Mouse (Mus musculus) hindbrain, embryonic 15.5 days (tissue): ENCODE results near the gene Gart. TPM values are rescaled to one million over a fixed set of nuclear protein-coding genes. Genes with fewer than 3 reads are reported as not detected.
A peak's percentile ranks its signal among the peaks of the same experiment; 100 is the strongest.

ENCODE experiments used
- ATAC-seq: fragments of 200-750 bp; cut with Nextera tagmentation; 2 replicates; pipeline ENCODE4 v1.8.0; 2017; ENCODE audit warnings: low read depth, moderate number of reproducible peaks, moderate TSS enrichment; ENCODE audit not compliant: low FRiP score
- H3K27ac ChIP-seq: fragments of 300-500 bp; sonication (generic); replicated peaks from 2 replicates; pipeline ENCODE4 v1.5.1; 2015; ENCODE audit warnings: mild to moderate bottlenecking, inconsistent platforms
- H3K27me3 ChIP-seq: fragments of 300-500 bp; sonication (generic); 2 replicates; pipeline ENCODE4 v1.6.1; 2015; ENCODE audit warnings: control low read depth, inconsistent platforms
- H3K36me3 ChIP-seq: fragments of 300-500 bp; sonication (generic); 2 replicates; pipeline ENCODE4 v1.6.1; 2015; ENCODE audit warnings: control low read depth, inconsistent platforms
- H3K4me1 ChIP-seq: fragments of 300-500 bp; sonication (generic); replicated peaks from 2 replicates; pipeline ENCODE4 v1.6.1; 2015; ENCODE audit warnings: control low read depth, inconsistent platforms
- H3K4me2 ChIP-seq: fragments of 300-500 bp; sonication (generic); 2 replicates; pipeline ENCODE4 v1.6.1; 2015; ENCODE audit warnings: moderate library complexity, mild to moderate bottlenecking, inconsistent platforms
- H3K4me3 ChIP-seq: fragments of 300-500 bp; sonication (generic); 2 replicates; pipeline ENCODE4 v1.5.1; 2015; ENCODE audit warnings: mild to moderate bottlenecking, inconsistent platforms
- H3K9ac ChIP-seq: fragments of 300-500 bp; sonication (generic); 2 replicates; pipeline ENCODE4 v1.6.1; 2015; ENCODE audit warnings: inconsistent platforms
- H3K9me3 ChIP-seq: fragments of 300-500 bp; sonication (generic); 2 replicates; pipeline ENCODE4 v1.6.1; 2016; ENCODE audit warnings: control low read depth, inconsistent platforms
- WGBS: fragments of 180-500 bp; shearing (Covaris S2); methylation state at CpG from one replicate; pipeline ENCODE4 v1.1.7; 2015; 5-methylcytosine and 5-hydroxymethylcytosine counted together
- polyA plus RNA-seq: library from polyadenylated mRNA; unstranded; fragments of >200 nt; fragmentation: Nextera tagmentation; extraction: Ambion mirVana; gene quantifications from 2 replicates; pipeline ENCODE4 v1.2.1, GENCODE M21; 2015

Gene Gart
- polyA plus RNA-seq, 1 experiment from 2014 or later: 59.1 TPM

GRCm38 (mm10) chr16:91599242-91599641 is 47.5 kb downstream of the Gart start:
- no peaks in the 10 kb centered on the region for H3K36me3 ChIP-seq
- peaks cover 5% of the 10 kb centered on the region; the same call in 1 of the 2 replicates for H3K27me3 ChIP-seq
- no peak overlapping the region for H3K4me3 ChIP-seq
- no peak overlapping the region for H3K9ac ChIP-seq
- H3K4me2 ChIP-seq: no peak overlapping the region
- no peaks in the 10 kb centered on the region for H3K9me3 ChIP-seq
- ATAC-seq: no peak
- peaks cover 23% of the 10 kb centered on the region for H3K4me1 ChIP-seq
- H3K27ac ChIP-seq: no peak overlapping the region

GRCm38 (mm10) chr16:91597672-91598010 is 49.1 kb downstream of the Gart start, which contains the start of gene Tmem50b:
TSS of gene Tmem50b (minus strand) at chr16:91597800.
- Histone ChIP-seq H3K36me3 (no peaks in the 10 kb centered on the region), H3K27me3 (peaks cover 5% of the 10 kb centered on the region; the same call in 1 of the 2 replicates)

GRCm38 (mm10) chr16:91596779-91597671 is 49.7 kb downstream of the Gart start:
- WGBS: under 1% methylated on average over 71 of the region's 75 CpGs
- H3K27me3 ChIP-seq: peaks cover 5% of the 10 kb centered on the region; the same call in 1 of the 2 replicates
- H3K4me3 ChIP-seq: peak overlapping the region; percentile 72
- H3K9me3 ChIP-seq: no peaks in the 10 kb centered on the region
- peak overlapping the region; percentile 93 for H3K4me2 ChIP-seq
- peak overlapping the region; percentile 82 for H3K27ac ChIP-seq
- H3K36me3 ChIP-seq: no peaks in the 10 kb centered on the region
- H3K9ac ChIP-seq: peak overlapping the region; percentile 86
- H3K4me1 ChIP-seq: peaks cover 23% of the 10 kb centered on the region
- no peak; the same call in 1 of the 2 replicates for ATAC-seq

More at GRCm38 (mm10) chr16:91597672-91598010, 49.1 kb downstream of the Gart start, which contains the start of gene Tmem50b:
- no peaks in the 10 kb centered on the region for H3K9me3 ChIP-seq
- WGBS: under 1% methylated on average over 33 of the region's 34 CpGs
- peak within 1 kb of the TSS; percentile 72 for H3K4me3 ChIP-seq
- peak within 1 kb of the TSS; percentile 93 for H3K4me2 ChIP-seq
- H3K27ac ChIP-seq: peak within 1 kb of the TSS; percentile 82
- peaks cover 23% of the 10 kb centered on the region for H3K4me1 ChIP-seq
- H3K9ac ChIP-seq: peak within 1 kb of the TSS; percentile 86
- peak; percentile 99 for ATAC-seq

GRCm38 (mm10) chr16:91596397-91596778 is 50.4 kb downstream of the Gart start:
- WGBS: 18% methylated on average over 9 of the region's 9 CpGs
- no peak for ATAC-seq
- no peaks in the 10 kb centered on the region for H3K9me3 ChIP-seq

GRCm38 (mm10) chr16:91595076-91595475 is 51.7 kb downstream of the Gart start:
- WGBS: 62% methylated on average over 6 of the region's 6 CpGs
- no peak overlapping the region for H3K4me2 ChIP-seq
- no peak overlapping the region for H3K9ac ChIP-seq
- H3K27ac ChIP-seq: no peak overlapping the region
- peaks cover 23% of the 10 kb centered on the region for H3K4me1 ChIP-seq
- no peaks in the 10 kb centered on the region for H3K9me3 ChIP-seq
- H3K36me3 ChIP-seq: no peaks in the 10 kb centered on the region
- no peak for ATAC-seq
- peaks cover 5% of the 10 kb centered on the region; the same call in 1 of the 2 replicates for H3K27me3 ChIP-seq
- H3K4me3 ChIP-seq: no peak overlapping the region

More at GRCm38 (mm10) chr16:91596397-91596778, 50.4 kb downstream of the Gart start:
- Histone ChIP-seq H3K9ac (peak overlapping the region; percentile 86), H3K4me2 (peak overlapping the region; percentile 93), H3K27me3 (peaks cover 5% of the 10 kb centered on the region; the same call in 1 of the 2 replicates), H3K4me1 (peaks cover 23% of the 10 kb centered on the region), H3K36me3 (no peaks in the 10 kb centered on the region), H3K4me3 (peak overlapping the region; percentile 72), H3K27ac (0 out of 2 replicates have a peak overlapping the region, but pooled peaks have one; percentile 82)

GRCm38 (mm10) chr16:91593262-91593661 is 53.5 kb downstream of the Gart start:
- Histone ChIP-seq H3K9ac (no peak overlapping the region), H3K4me1 (peaks cover 23% of the 10 kb centered on the region), H3K27ac (no peak overlapping the region), H3K9me3 (no peaks in the 10 kb centered on the region), H3K4me2 (no peak overlapping the region), H3K27me3 (no peaks in the 10 kb centered on the region), H3K4me3 (no peak overlapping the region), H3K36me3 (no peaks in the 10 kb centered on the region)
- ATAC-seq: no peak
- WGBS: 77% methylated on average over 3 of the region's 3 CpGs

GRCm38 (mm10) chr16:91592162-91592561 is 54.6 kb downstream of the Gart start:
- Histone ChIP-seq H3K9me3 (no peaks in the 10 kb centered on the region), H3K4me2 (no peak overlapping the region), H3K4me1 (peaks cover 19% of the 10 kb centered on the region), H3K27me3 (no peaks in the 10 kb centered on the region), H3K4me3 (no peak overlapping the region), H3K36me3 (no peaks in the 10 kb centered on the region), H3K9ac (no peak overlapping the region), H3K27ac (no peak overlapping the region)
- ATAC-seq: no peak
- 77% methylated on average over 8 of the region's 8 CpGs for WGBS

- 91% methylated on average over 3 of the region's 3 CpGs for WGBS
- H3K27me3 ChIP-seq: no peaks in the 10 kb centered on the region
- peaks cover 11% of the 10 kb centered on the region; the same call in 1 of the 2 replicates for H3K36me3 ChIP-seq
- no peaks in the 10 kb centered on the region for H3K4me1 ChIP-seq
- H3K9me3 ChIP-seq: no peaks in the 10 kb centered on the region
- ATAC-seq: no peak
- no peak overlapping the region for H3K27ac ChIP-seq
- H3K4me3 ChIP-seq: no peak overlapping the region
- no peak overlapping the region for H3K4me2 ChIP-seq
- H3K9ac ChIP-seq: no peak overlapping the region
Observed at GRCm38 (mm10) chr16:91588703-91589102, 58.0 kb downstream of the Gart start.

GRCm38 (mm10) chr16:91587730-91588453 is 58.9 kb downstream of the Gart start:
- no peak for ATAC-seq
- Histone ChIP-seq H3K9me3 (no peaks in the 10 kb centered on the region), H3K4me3 (no peak overlapping the region), H3K4me1 (no peaks in the 10 kb centered on the region), H3K9ac (no peak overlapping the region), H3K27ac (no peak overlapping the region), H3K36me3 (peaks cover 11% of the 10 kb centered on the region; the same call in 1 of the 2 replicates), H3K4me2 (no peak overlapping the region), H3K27me3 (no peaks in the 10 kb centered on the region)
- 62% methylated on average over 6 of the region's 6 CpGs for whole genome bisulfite sequencing

GRCm38 (mm10) chr16:91586244-91586643 is 60.5 kb downstream of the Gart start:
- Histone ChIP-seq H3K4me1 (no peaks in the 10 kb centered on the region), H3K9ac (no peak overlapping the region), H3K9me3 (no peaks in the 10 kb centered on the region), H3K27me3 (no peaks in the 10 kb centered on the region), H3K27ac (no peak overlapping the region), H3K36me3 (peaks cover 13% of the 10 kb centered on the region), H3K4me2 (no peak overlapping the region), H3K4me3 (no peak overlapping the region)
- 91% methylated on average over 6 of the region's 6 CpGs for WGBS
- no peak for ATAC-seq

GRCm38 (mm10) chr16:91585617-91586016 is 61.1 kb downstream of the Gart start:
- H3K9me3 ChIP-seq: no peaks in the 10 kb centered on the region
- no peak for ATAC-seq
- H3K4me3 ChIP-seq: no peak overlapping the region
- H3K36me3 ChIP-seq: peaks cover 17% of the 10 kb centered on the region
- H3K27me3 ChIP-seq: no peaks in the 10 kb centered on the region
- H3K4me1 ChIP-seq: no peaks in the 10 kb centered on the region
- H3K4me2 ChIP-seq: no peak overlapping the region
- WGBS: 89% methylated on average over 5 of the region's 5 CpGs
- H3K27ac ChIP-seq: no peak overlapping the region
- no peak overlapping the region for H3K9ac ChIP-seq

GRCm38 (mm10) chr16:91582307-91582706 is 64.4 kb downstream of the Gart start:
- ATAC-seq: no peak
- no peaks in the 10 kb centered on the region for H3K27me3 ChIP-seq
- H3K27ac ChIP-seq: no peak overlapping the region
- H3K4me1 ChIP-seq: no peaks in the 10 kb centered on the region
- 73% methylated on average over 2 of the region's 2 CpGs for WGBS
- H3K9ac ChIP-seq: no peak overlapping the region
- H3K9me3 ChIP-seq: no peaks in the 10 kb centered on the region
- no peak overlapping the region for H3K4me2 ChIP-seq
- H3K36me3 ChIP-seq: peaks cover 23% of the 10 kb centered on the region
- no peak overlapping the region for H3K4me3 ChIP-seq
